Mouse (Mus musculus) lung, postnatal 0 days (tissue): ENCODE results near the gene Dnttip1. TPM values are rescaled to one million over a fixed set of nuclear protein-coding genes. Genes with fewer than 3 reads are reported as not detected.
"Not testable (repeated sequence)": the region's sequence is repeated elsewhere in the genome, so short reads cannot be mapped to it uniquely, and the experiment has no call there.

Experiments used
- ATAC-seq: fragments of 200-750 bp; cut with Nextera tagmentation; 2 replicates; pipeline ENCODE4 v1.8.0; 2017; ENCODE audit warnings: moderate library complexity
- DNase-seq: peaks from one replicate; pipeline ENCODE4 v3.0.0-alpha.2; 2016; ENCODE audit warnings: low spot score
- H3K27ac ChIP-seq: fragments of 300-500 bp; sonication (generic); 2 replicates; pipeline ENCODE4 v1.5.1; 2014; ENCODE audit warnings: antibody characterized with exemption, mild to moderate bottlenecking, low read length, mixed read lengths
- H3K27me3 ChIP-seq: fragments of 300-500 bp; sonication (generic); replicated peaks from 2 replicates; pipeline ENCODE4 v1.6.1; 2014; ENCODE audit warnings: low read length, mixed read lengths; ENCODE audit not compliant: insufficient read depth
- H3K36me3 ChIP-seq: fragments of 300-500 bp; sonication (generic); 2 replicates; pipeline ENCODE4 v1.6.1; 2014; ENCODE audit warnings: low read length, mixed read lengths; ENCODE audit not compliant: insufficient read depth
- H3K4me1 ChIP-seq: fragments of 300-500 bp; sonication (generic); 2 replicates; pipeline ENCODE4 v1.6.1; 2014; ENCODE audit warnings: antibody characterized with exemption, low read depth, low read length, mixed read lengths; ENCODE audit not compliant: insufficient read depth
- H3K4me2 ChIP-seq: fragments of 300-500 bp; sonication (generic); replicated peaks from 2 replicates; pipeline ENCODE4 v1.6.1; 2014; ENCODE audit warnings: low read depth, mild to moderate bottlenecking, low read length, moderate library complexity, mixed read lengths
- H3K4me3 ChIP-seq: fragments of 300-500 bp; sonication (generic); 2 replicates; pipeline ENCODE4 v1.5.1; 2014; ENCODE audit warnings: low read depth, low read length
- H3K9ac ChIP-seq: fragments of 300-500 bp; sonication (generic); replicated peaks from 2 replicates; pipeline ENCODE4 v1.6.1; 2014; ENCODE audit warnings: low read depth, mild to moderate bottlenecking
- H3K9me3 ChIP-seq: fragments of 300-500 bp; sonication (generic); 2 replicates; pipeline ENCODE4 v1.6.1; 2016; ENCODE audit warnings: low read length, mixed read lengths
- CTCF ChIP-seq: IDR thresholded peaks from 2 replicates; pipeline ENCODE4 v1.5.1; 2016; ENCODE audit warnings: antibody characterized with exemption, mild to moderate bottlenecking
- EP300 ChIP-seq: IDR thresholded peaks from 2 replicates; pipeline ENCODE4 v1.6.1; 2016; ENCODE audit warnings: antibody characterized with exemption, mild to moderate bottlenecking, control low read depth
- whole genome bisulfite sequencing: fragments of 180-500 bp; shearing (Covaris S2); extraction: QIAGEN DNeasy Blood & Tissue Kit; methylation state at CpG from one replicate; pipeline ENCODE4 v1.1.7; 2014; 5-methylcytosine and 5-hydroxymethylcytosine counted together
- polyA plus RNA-seq: library from polyadenylated mRNA; unstranded; fragments of >200 nt; fragmentation: Nextera tagmentation; extraction: Ambion mirVana; gene quantifications from 2 replicates; pipeline ENCODE4 v1.2.1, GENCODE M21; 2015

Dnttip1 gene
- polyA plus RNA-seq, 1 experiment from 2014 or later = 47.1 TPM

GRCm38 (mm10) chr2:164705991-164706390 is 39.8 kb upstream of the Dnttip1 start:
- 88% methylated on average over 14 of the region's 14 CpGs for WGBS
- TF ChIP-seq CTCF = no peak
- TF ChIP-seq EP300 = no peak
- no peaks in the 10 kb centered on the region for H3K27me3 ChIP-seq
- DNase-seq (no peak), ATAC-seq (no peak)
- no peak overlapping the region for H3K4me2 ChIP-seq
- H3K9me3 ChIP-seq = no peaks in the 10 kb centered on the region
- no peaks in the 10 kb centered on the region for H3K36me3 ChIP-seq
- H3K4me1 ChIP-seq = no peaks in the 10 kb centered on the region
- no peak overlapping the region for H3K9ac ChIP-seq
- H3K27ac ChIP-seq = no peak overlapping the region
- H3K4me3 ChIP-seq = no peak overlapping the region

- H3K4me3 ChIP-seq = no peak within 1 kb of the TSS
- no peaks in the 10 kb centered on the region for H3K27me3 ChIP-seq
- DNase-seq (no peak), ATAC-seq (no peak)
- no peak for TF ChIP-seq EP300
- no peak for TF ChIP-seq CTCF
- H3K4me1 ChIP-seq = no peaks in the 10 kb centered on the region
- no peak within 1 kb of the TSS for H3K4me2 ChIP-seq
- 71% methylated on average over 6 of the region's 6 CpGs for WGBS
- no peak within 1 kb of the TSS for H3K9ac ChIP-seq
- H3K36me3 ChIP-seq = no peaks in the 10 kb centered on the region
- no peak within 1 kb of the TSS for H3K27ac ChIP-seq
- H3K9me3 ChIP-seq = no peaks in the 10 kb centered on the region
These were observed 30.8 kb upstream of the Dnttip1 start, which contains the start of gene Spint5 for GRCm38 (mm10) chr2:164715005-164715404. TSS of gene Spint5 (plus strand) at chr2:164715305.

- WGBS = 88% methylated on average over 20 of the region's 23 CpGs
- not testable (repeated sequence) for H3K9me3 ChIP-seq, H3K9ac ChIP-seq, H3K4me1 ChIP-seq, H3K4me3 ChIP-seq, H3K4me2 ChIP-seq, H3K27me3 ChIP-seq, ATAC-seq, H3K27ac ChIP-seq, DNase-seq, H3K36me3 ChIP-seq
These were observed 29.5 kb upstream of the Dnttip1 start for GRCm38 (mm10) chr2:164716194-164716786.

DNA sequence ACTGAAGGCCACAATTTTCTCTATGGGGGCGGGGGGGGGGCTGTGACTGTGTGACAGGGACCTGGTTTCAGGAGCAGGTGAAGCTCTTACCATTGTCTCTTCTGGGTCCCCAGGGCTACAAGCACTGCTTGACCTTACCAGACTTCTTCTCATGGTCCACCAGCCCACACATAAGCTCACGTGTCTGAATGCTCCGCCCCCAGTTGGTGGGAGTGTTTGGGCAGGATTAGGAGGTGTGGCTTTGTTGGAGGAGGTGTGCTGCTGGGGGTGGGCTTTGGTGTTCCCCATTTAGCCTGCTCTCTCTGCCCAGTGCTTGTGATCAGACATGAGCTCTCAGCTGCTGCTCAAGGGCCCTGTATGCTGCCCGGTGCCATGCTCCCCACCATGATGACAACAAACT is 22.5 kb upstream of the Dnttip1 start:
- Histone ChIP-seq H3K4me3 (no peak overlapping the region), H3K4me1 (no peaks in the 10 kb centered on the region)

GRCm38 (mm10) chr2:164725895-164726619 is 19.7 kb upstream of the Dnttip1 start:
- no peaks in the 10 kb centered on the region for H3K27me3 ChIP-seq
- TF ChIP-seq CTCF (peak; percentile 88), EP300 (no peak)
- DNase-seq (peak; percentile 73), ATAC-seq (peak; percentile 75)
- no peak overlapping the region for H3K9ac ChIP-seq
- no peaks in the 10 kb centered on the region for H3K9me3 ChIP-seq
- H3K4me1 ChIP-seq = no peaks in the 10 kb centered on the region
- H3K4me3 ChIP-seq = no peak overlapping the region
- no peak overlapping the region for H3K4me2 ChIP-seq
- no peaks in the 10 kb centered on the region for H3K36me3 ChIP-seq
- no peak overlapping the region for H3K27ac ChIP-seq
- WGBS = 15% methylated on average over 6 of the region's 6 CpGs

More for the DNA sequence above, 22.5 kb upstream of the Dnttip1 start:
- no peak for ATAC-seq
- WGBS = 67% methylated on average over 4 of the region's 4 CpGs
- H3K36me3 ChIP-seq = no peaks in the 10 kb centered on the region
- no peak overlapping the region for H3K9ac ChIP-seq
- no peaks in the 10 kb centered on the region for H3K27me3 ChIP-seq
- H3K9me3 ChIP-seq = no peaks in the 10 kb centered on the region
- no peak overlapping the region for H3K27ac ChIP-seq
- H3K4me2 ChIP-seq = no peak overlapping the region
- DNase-seq = no peak
- TF ChIP-seq CTCF (no peak), EP300 (no peak)

DNA sequence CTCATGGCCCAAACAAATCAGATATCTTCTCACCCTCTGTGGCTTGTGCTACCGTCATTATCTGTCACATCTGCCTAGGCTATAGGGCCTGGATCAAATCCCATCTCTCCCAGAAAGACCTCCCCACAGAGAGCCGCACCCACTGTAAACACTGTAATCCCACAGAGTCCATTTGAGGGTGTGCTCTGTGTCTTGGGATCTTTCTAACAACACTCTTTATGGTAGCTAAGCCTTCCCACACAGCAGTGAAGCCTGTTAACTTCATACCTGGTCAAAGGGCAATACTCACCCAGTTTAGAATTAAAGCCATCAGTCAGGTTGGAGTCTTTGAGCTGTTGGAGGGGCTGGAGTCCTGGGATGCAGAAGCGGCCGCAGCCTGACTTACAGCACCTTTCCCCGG is 14.1 kb upstream of the Dnttip1 start:
- WGBS = 56% methylated on average over 5 of the region's 5 CpGs
- no peak overlapping the region for H3K4me3 ChIP-seq
- H3K9ac ChIP-seq = no peak overlapping the region
- H3K4me1 ChIP-seq = no peaks in the 10 kb centered on the region; the same call in 1 of the 2 replicates
- no peak for TF ChIP-seq CTCF
- TF ChIP-seq EP300 = no peak
- H3K27me3 ChIP-seq = no peaks in the 10 kb centered on the region
- H3K27ac ChIP-seq = no peak overlapping the region
- no peaks in the 10 kb centered on the region for H3K9me3 ChIP-seq
- no peaks in the 10 kb centered on the region for H3K36me3 ChIP-seq
- no peak overlapping the region for H3K4me2 ChIP-seq
- ATAC-seq = no peak
- no peak for DNase-seq
